Mouse (Mus musculus): ENCODE measurements at regions not wholly inside any gene's neighbourhood (a gene's known extent, or its start where the extent isn't known, plus 50 kb on each side); places are given as distances from the start of the nearest gene placed in this dataset.

- DNase-seq = no peak
Observed at GRCm38 (mm10) chr15:32095554-32095953, 81.5 kb upstream of the Tas2r119 start.

DNA sequence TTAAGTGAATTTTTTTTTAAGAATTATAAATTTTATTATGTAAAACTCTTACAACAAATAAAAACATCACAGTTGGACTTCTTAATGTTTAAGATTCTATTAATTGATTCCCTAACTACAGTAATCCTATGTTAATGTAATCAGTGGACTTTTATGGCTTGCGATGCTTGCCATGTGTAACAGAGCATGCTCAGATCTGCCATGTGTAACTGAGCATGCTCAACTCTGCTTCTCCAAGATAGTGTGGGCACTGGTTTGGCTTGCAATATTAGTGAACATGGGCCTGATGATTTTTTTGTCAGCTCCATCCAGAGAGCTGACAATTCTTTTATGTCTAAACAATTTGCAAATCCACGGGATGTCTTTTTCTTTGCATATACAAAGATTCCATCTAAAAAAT is 66.4 kb upstream of the Tas2r119 start:
- DNase-seq = no peak
